Mouse (Mus musculus): ENCODE measurements around the gene Dcp1b. TPM values are rescaled to one million over a fixed set of nuclear protein-coding genes. Genes with fewer than 3 reads are reported as not detected.
"Not testable (repeated sequence)": the region's sequence is repeated elsewhere in the genome, so short reads cannot be mapped to it uniquely, and the experiment has no call there.

The Dcp1b gene
- polyA plus RNA-seq, 1 experiment = 37.9 TPM

DNA sequence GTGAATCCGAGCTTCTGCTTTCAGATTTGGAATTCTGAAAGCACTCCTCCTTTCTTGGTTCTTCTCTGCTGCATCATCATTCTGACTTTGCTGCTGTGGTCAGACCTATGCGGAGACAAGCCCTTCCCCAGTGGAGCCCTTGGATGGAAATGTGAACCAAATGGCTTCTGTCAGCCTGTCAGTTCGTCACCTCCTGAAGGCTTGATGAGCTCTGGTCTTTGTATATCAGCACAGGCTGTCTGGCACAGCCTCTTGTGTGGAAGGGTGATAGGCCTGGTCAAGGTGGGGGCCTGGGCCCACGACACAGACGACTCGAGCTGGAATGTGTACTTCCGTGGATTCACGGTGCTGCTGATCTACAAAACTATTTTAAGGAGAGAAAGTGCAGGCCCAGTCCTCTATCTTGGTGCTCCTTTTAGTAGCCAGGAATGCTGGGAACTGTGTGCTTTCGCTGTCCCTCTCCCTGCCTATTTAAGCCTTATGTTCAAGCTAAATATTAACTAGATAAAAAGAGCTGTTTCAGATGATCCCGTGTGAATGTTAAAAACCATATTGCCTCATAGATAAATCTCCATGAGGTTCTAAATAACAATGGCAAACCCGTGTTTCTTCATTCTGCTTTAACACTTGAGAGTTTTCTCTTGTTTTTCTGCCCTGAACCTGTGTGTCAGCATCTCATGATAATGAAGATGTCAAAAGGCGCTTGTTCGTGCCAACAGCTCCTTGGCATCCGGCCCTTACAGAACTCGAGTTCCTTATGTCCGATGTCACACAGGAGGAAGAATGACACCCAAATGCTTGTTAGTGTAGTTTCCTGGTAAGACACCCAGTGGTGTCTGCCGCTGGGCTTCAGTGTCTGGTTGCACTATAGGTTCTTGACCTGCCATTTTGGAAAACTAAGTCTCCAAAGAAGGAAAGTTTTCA, 21.6 kb downstream of the Dcp1b start, which contains the start of gene Cacna1c:
Gene Cacna1c, minus strand, starts transcription at position 37 of the 924 bp plus-strand sequence.
- TF ChIP-seq CTCF (IDR thresholded peaks at IDR 0.05; ENCODE audit: borderline replicate concordance, extremely low read depth, insufficient read depth, insufficient read length) (no peak), POLR2A (IDR thresholded peaks at IDR 0.05; ENCODE audit: borderline replicate concordance, extremely low read depth, insufficient read depth, insufficient read length, poor library complexity, severe bottlenecking) (no peak)
- peak; percentile 69 for DNase-seq (ENCODE audit: low read depth)

GRCm38 (mm10) chr6:119198534-119199273, 23.7 kb downstream of the Dcp1b start:
- DNase-seq (ENCODE audit: low read depth) = peak; percentile 85
- TF ChIP-seq CTCF (IDR thresholded peaks at IDR 0.05; ENCODE audit: borderline replicate concordance, extremely low read depth, insufficient read depth, insufficient read length) (no peak), POLR2A (IDR thresholded peaks at IDR 0.05; ENCODE audit: borderline replicate concordance, extremely low read depth, insufficient read depth, insufficient read length, poor library complexity, severe bottlenecking) (no peak)

DNA sequence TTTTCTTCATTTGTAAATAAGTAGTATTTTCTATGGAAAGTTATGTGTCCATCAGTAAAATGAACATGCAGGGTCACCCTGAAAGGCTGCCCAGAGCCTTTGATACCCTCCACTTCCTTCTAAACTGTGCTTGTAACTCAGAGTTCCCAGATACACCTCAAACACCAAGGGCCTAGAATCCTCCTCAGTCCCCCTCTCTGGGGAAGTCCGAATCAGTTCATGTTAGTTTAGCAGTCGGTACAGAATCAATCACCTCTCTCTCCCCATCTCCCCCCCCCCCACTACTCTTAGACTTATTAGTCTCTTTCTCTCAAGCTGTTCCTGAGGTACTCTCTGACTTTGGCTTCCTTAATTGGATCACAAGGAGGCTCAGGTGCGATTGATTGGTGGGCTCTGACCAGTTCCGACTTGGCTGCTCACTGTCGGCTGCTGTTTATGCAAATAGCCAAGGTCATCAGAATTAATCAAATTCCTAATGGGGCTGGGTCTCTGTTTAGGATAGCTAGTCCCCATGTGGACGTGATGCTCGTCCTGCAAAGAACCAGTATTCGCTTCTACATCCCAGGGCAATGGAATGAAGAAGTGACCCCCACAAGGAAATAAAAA, 24.3 kb downstream of the Dcp1b start:
- no peak for TF ChIP-seq CTCF (IDR thresholded peaks at IDR 0.05; ENCODE audit: borderline replicate concordance, extremely low read depth, insufficient read depth, insufficient read length)
- TF ChIP-seq POLR2A (IDR thresholded peaks at IDR 0.05; ENCODE audit: borderline replicate concordance, extremely low read depth, insufficient read depth, insufficient read length, poor library complexity, severe bottlenecking) = no peak
- peak; percentile 53 for DNase-seq (ENCODE audit: low read depth)

- DNase-seq (ENCODE audit: low read depth) = no peak
Observed at GRCm38 (mm10) chr6:119200362-119200761, 25.3 kb downstream of the Dcp1b start.

GRCm38 (mm10) chr6:119201575-119201974, 26.5 kb downstream of the Dcp1b start:
- TF ChIP-seq CTCF (IDR thresholded peaks at IDR 0.05; ENCODE audit: borderline replicate concordance, extremely low read depth, insufficient read depth, insufficient read length) (no peak), POLR2A (IDR thresholded peaks at IDR 0.05; ENCODE audit: borderline replicate concordance, extremely low read depth, insufficient read depth, insufficient read length, poor library complexity, severe bottlenecking) (no peak)
- DNase-seq (ENCODE audit: low read depth) = no peak

More at GRCm38 (mm10) chr6:119200362-119200761, 25.3 kb downstream of the Dcp1b start:
- TF ChIP-seq POLR2A (IDR thresholded peaks at IDR 0.05; ENCODE audit: borderline replicate concordance, extremely low read depth, insufficient read depth, insufficient read length, poor library complexity, severe bottlenecking) (no peak), CTCF (IDR thresholded peaks at IDR 0.05; ENCODE audit: borderline replicate concordance, extremely low read depth, insufficient read depth, insufficient read length) (no peak)

- no peak for DNase-seq (ENCODE audit: low read depth)
- TF ChIP-seq POLR2A (IDR thresholded peaks at IDR 0.05; ENCODE audit: borderline replicate concordance, extremely low read depth, insufficient read depth, insufficient read length, poor library complexity, severe bottlenecking) (no peak), CTCF (IDR thresholded peaks at IDR 0.05; ENCODE audit: borderline replicate concordance, extremely low read depth, insufficient read depth, insufficient read length) (no peak)
Observed at GRCm38 (mm10) chr6:119204286-119204685, 29.2 kb downstream of the Dcp1b start.

DNA sequence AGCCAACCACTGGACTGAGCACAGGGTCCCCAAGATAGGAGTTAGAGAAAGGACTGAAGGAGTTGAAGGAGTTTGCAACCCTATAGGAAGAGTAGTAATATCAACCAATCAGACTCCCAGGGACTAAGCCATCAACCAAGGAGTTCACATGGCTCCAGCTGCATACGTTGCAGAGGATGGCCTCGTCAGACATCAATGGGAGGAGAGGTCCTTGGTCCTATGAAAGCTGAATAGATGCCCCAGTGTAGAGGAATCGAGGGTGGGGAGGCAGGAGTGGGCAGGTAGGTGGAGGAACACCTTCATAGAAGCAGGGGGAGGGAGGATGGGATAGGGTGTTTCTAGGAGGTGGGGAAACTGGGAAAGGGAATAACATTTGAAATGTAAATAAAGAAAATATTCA, 29.9 kb downstream of the Dcp1b start:
- DNase-seq (ENCODE audit: low read depth) = no peak
- TF ChIP-seq CTCF (IDR thresholded peaks at IDR 0.05; ENCODE audit: borderline replicate concordance, extremely low read depth, insufficient read depth, insufficient read length) (no peak), POLR2A (IDR thresholded peaks at IDR 0.05; ENCODE audit: borderline replicate concordance, extremely low read depth, insufficient read depth, insufficient read length, poor library complexity, severe bottlenecking) (no peak)

DNA sequence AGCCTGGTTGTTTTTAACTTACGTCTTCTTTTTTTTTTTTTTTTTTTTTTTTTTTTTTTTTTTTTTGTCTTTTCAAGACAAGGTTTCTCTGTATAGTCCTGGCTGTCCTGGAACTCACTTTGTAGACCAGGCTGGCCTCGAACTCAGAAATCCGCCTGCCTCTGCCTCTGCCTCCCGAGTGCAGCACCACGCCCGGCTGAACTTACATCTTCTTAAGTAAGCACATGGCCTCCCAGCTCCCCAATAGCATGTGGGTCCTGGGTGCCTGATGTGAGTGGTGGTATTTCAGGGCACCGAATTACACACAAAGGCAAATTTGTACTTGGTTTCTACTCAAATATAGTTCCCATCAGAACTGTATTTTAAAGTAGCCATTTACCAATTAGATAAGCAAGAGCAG, 31.0 kb downstream of the Dcp1b start:
- DNase-seq (ENCODE audit: low read depth) = not testable (repeated sequence)

GRCm38 (mm10) chr6:119213375-119213774, 38.3 kb downstream of the Dcp1b start:
- DNase-seq (ENCODE audit: low read depth) = no peak
- no peak for TF ChIP-seq CTCF (IDR thresholded peaks at IDR 0.05; ENCODE audit: borderline replicate concordance, extremely low read depth, insufficient read depth, insufficient read length)
- TF ChIP-seq POLR2A (IDR thresholded peaks at IDR 0.05; ENCODE audit: borderline replicate concordance, extremely low read depth, insufficient read depth, insufficient read length, poor library complexity, severe bottlenecking) = no peak

DNA sequence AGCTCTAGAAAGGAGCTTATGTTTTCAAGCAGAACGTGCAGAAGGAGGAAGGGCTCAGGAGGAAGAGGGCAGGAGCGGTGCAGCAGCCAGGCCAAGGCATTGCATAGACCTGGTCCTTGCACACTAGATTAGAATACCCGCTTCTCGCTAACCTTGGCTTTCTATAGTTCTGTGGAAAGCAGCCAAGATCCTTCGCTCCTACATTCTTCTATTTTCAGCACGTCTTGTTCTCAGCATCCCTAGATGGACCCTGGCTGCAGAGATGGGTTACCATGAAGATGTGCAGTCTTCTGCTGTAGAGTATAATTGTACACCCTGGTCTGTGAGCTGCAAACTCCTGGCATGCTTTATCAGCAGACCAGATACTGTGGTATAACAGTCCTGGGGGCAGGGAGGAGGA, 39.1 kb downstream of the Dcp1b start:
- TF ChIP-seq POLR2A (IDR thresholded peaks at IDR 0.05; ENCODE audit: borderline replicate concordance, extremely low read depth, insufficient read depth, insufficient read length, poor library complexity, severe bottlenecking) = no peak
- TF ChIP-seq CTCF (IDR thresholded peaks at IDR 0.05; ENCODE audit: borderline replicate concordance, extremely low read depth, insufficient read depth, insufficient read length) = no peak
- no peak for DNase-seq (ENCODE audit: low read depth)

DNA sequence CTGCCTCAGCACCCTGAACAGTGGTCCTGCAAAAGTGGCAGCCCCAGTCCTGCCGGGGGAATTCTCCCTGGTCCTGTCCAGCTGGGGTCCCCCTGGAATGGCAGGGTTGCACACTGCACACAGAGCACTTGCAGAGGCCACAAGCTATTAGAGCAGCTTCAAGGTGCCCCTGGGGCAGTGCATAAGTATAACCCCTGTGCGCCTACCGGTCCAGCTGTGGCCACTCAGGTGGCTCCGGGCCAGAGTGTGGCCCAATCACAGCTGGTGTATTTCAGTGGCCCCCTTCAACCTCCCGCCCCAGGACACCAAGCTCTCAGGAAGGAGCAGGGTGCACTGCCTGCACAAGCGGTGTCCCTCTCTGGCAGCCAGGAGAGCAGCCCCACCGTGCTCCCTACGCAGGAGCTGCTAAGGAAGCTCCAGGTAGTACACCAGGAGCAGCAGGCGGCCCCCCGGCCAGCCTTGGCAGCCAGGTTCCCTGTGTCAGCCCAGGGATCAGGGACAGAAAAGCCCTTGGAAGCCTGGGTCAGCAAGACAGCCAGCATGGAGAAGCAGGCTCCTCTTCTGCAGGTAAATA, 40.1 kb downstream of the Dcp1b start:
- no peak for DNase-seq (ENCODE audit: low read depth)
- TF ChIP-seq POLR2A (IDR thresholded peaks at IDR 0.05; ENCODE audit: borderline replicate concordance, extremely low read depth, insufficient read depth, insufficient read length, poor library complexity, severe bottlenecking) = no peak
- no peak for TF ChIP-seq CTCF (IDR thresholded peaks at IDR 0.05; ENCODE audit: borderline replicate concordance, extremely low read depth, insufficient read depth, insufficient read length)

All from brain, embryonic 14.5 days (tissue).